Mouse (Mus musculus) liver, embryonic 11.5 days (tissue): ENCODE measurements around the gene Auts2. TPM values are rescaled to one million over a fixed set of nuclear protein-coding genes. Genes with fewer than 3 reads are reported as not detected.

Source experiments
- ATAC-seq: fragments of 200-750 bp; cut with Nextera tagmentation; replicated peaks from 2 replicates; pipeline ENCODE4 v1.8.0; 2017; ENCODE audit warnings: moderate number of reproducible peaks, mild to moderate bottlenecking, moderate TSS enrichment, moderate library complexity; ENCODE audit not compliant: low FRiP score
- DNase-seq: peaks from one replicate; pipeline ENCODE4 v3.0.0-alpha.2; 2017; ENCODE audit warnings: low spot score
- H3K27ac ChIP-seq: fragments of 300-500 bp; sonication (generic); 2 replicates; pipeline ENCODE4 v1.5.1; 2014; ENCODE audit warnings: mild to moderate bottlenecking, low read depth, low read length, control low read depth
- H3K27me3 ChIP-seq: fragments of 300-500 bp; sonication (generic); replicated peaks from 2 replicates; pipeline ENCODE4 v1.6.1; 2014; ENCODE audit warnings: low read length, mixed read lengths; ENCODE audit not compliant: control insufficient read depth, insufficient read depth
- H3K36me3 ChIP-seq: fragments of 300-500 bp; sonication (generic); 2 replicates; pipeline ENCODE4 v1.6.1; 2014; ENCODE audit warnings: mild to moderate bottlenecking, low read length, moderate library complexity, mixed read lengths; ENCODE audit not compliant: control insufficient read depth, insufficient read depth
- H3K4me1 ChIP-seq: fragments of 300-500 bp; sonication (generic); replicated peaks from 2 replicates; pipeline ENCODE4 v1.6.1; 2014; ENCODE audit warnings: low read length, mixed read lengths; ENCODE audit not compliant: control insufficient read depth, insufficient read depth
- H3K4me2 ChIP-seq: fragments of 300-500 bp; sonication (generic); 2 replicates; pipeline ENCODE4 v1.6.1; 2014; ENCODE audit warnings: mild to moderate bottlenecking, control low read depth, moderate library complexity
- H3K4me3 ChIP-seq: fragments of 300-500 bp; sonication (generic); 2 replicates; pipeline ENCODE4 v1.5.1; 2014; ENCODE audit warnings: low read depth, low read length, control low read depth
- H3K9ac ChIP-seq: fragments of 300-500 bp; sonication (generic); 2 replicates; pipeline ENCODE4 v1.6.1; 2014; ENCODE audit warnings: low read depth, low read length, control low read depth
- H3K9me3 ChIP-seq: fragments of 300-500 bp; sonication (generic); 2 replicates; pipeline ENCODE4 v1.6.1; 2016; ENCODE audit warnings: low read length, inconsistent platforms, mixed read lengths; ENCODE audit not compliant: control insufficient read depth
- WGBS: fragments of 180-500 bp; shearing (Covaris S2); extraction: QIAGEN DNeasy Blood & Tissue Kit; methylation state at CpG from one replicate; pipeline ENCODE4 v1.1.7; 2014; 5-methylcytosine and 5-hydroxymethylcytosine counted together
- polyA plus RNA-seq: library from polyadenylated mRNA; unstranded; fragments of >200 nt; fragmentation: Nextera tagmentation; extraction: Ambion mirVana; gene quantifications from 2 replicates; pipeline ENCODE4 v1.2.1, GENCODE M21; 2014

Gene Auts2
- polyA plus RNA-seq, 1 experiment from 2014 or later, result 13.8 TPM

- ATAC-seq, result no peak
- peaks cover 7% of the 10 kb centered on the region for H3K27me3 ChIP-seq
- WGBS, result 73% methylated on average over 15 of the region's 15 CpGs
- no peak overlapping the region for H3K4me2 ChIP-seq
- H3K27ac ChIP-seq, result no peak overlapping the region
- no peaks in the 10 kb centered on the region for H3K36me3 ChIP-seq
- H3K9ac ChIP-seq, result no peak overlapping the region
- no peak for DNase-seq
- H3K9me3 ChIP-seq, result no peaks in the 10 kb centered on the region
- H3K4me3 ChIP-seq, result no peak overlapping the region
- no peaks in the 10 kb centered on the region for H3K4me1 ChIP-seq
Measured at GRCm38 (mm10) chr5:131531744-131532552, 1011.2 kb downstream of the Auts2 start.

- DNase-seq (no peak), ATAC-seq (no peak)
- Histone ChIP-seq H3K4me2 (no peak overlapping the region), H3K9me3 (no peaks in the 10 kb centered on the region), H3K9ac (no peak overlapping the region), H3K27me3 (0 out of 2 replicates have a peak, but pooled peaks cover 2% of the 10 kb centered on the region), H3K4me1 (no peaks in the 10 kb centered on the region), H3K27ac (no peak overlapping the region), H3K4me3 (no peak overlapping the region), H3K36me3 (no peaks in the 10 kb centered on the region)
- 79% methylated on average over 2 of the region's 2 CpGs for WGBS
Measured at GRCm38 (mm10) chr5:131530828-131531227, 1012.3 kb downstream of the Auts2 start.

GRCm38 (mm10) chr5:131526666-131527065, 1016.5 kb downstream of the Auts2 start:
- Histone ChIP-seq H3K27me3 (no peaks in the 10 kb centered on the region), H3K27ac (no peak overlapping the region), H3K4me1 (no peaks in the 10 kb centered on the region), H3K36me3 (no peaks in the 10 kb centered on the region), H3K4me3 (no peak overlapping the region), H3K4me2 (no peak overlapping the region), H3K9me3 (no peaks in the 10 kb centered on the region), H3K9ac (no peak overlapping the region)
- 60% methylated on average over 3 of the region's 3 CpGs for WGBS
- no peak for ATAC-seq
- DNase-seq, result no peak

GRCm38 (mm10) chr5:131524900-131525465, 1018.2 kb downstream of the Auts2 start:
- Histone ChIP-seq H3K4me2 (no peak overlapping the region), H3K36me3 (no peaks in the 10 kb centered on the region), H3K4me1 (no peaks in the 10 kb centered on the region), H3K9me3 (no peaks in the 10 kb centered on the region), H3K27ac (no peak overlapping the region), H3K9ac (no peak overlapping the region), H3K4me3 (no peak overlapping the region), H3K27me3 (no peaks in the 10 kb centered on the region)
- WGBS, result 67% methylated on average over 12 of the region's 12 CpGs
- no peak for DNase-seq
- no peak for ATAC-seq

- no peaks in the 10 kb centered on the region for H3K36me3 ChIP-seq
- H3K9me3 ChIP-seq, result no peaks in the 10 kb centered on the region
- DNase-seq, result no peak
- ATAC-seq, result no peak
- no peak overlapping the region for H3K4me3 ChIP-seq
- H3K4me2 ChIP-seq, result no peak overlapping the region
- H3K4me1 ChIP-seq, result 0 out of 2 replicates have a peak, but pooled peaks cover 6% of the 10 kb centered on the region
- no peak overlapping the region for H3K27ac ChIP-seq
- WGBS, result 80% methylated on average over 3 of the region's 3 CpGs
- no peaks in the 10 kb centered on the region for H3K27me3 ChIP-seq
- H3K9ac ChIP-seq, result no peak overlapping the region
Measured at GRCm38 (mm10) chr5:131519560-131519959, 1023.6 kb downstream of the Auts2 start.

GRCm38 (mm10) chr5:131517677-131518076, 1025.5 kb downstream of the Auts2 start:
- DNase-seq, result no peak
- no peak overlapping the region for H3K27ac ChIP-seq
- H3K9me3 ChIP-seq, result no peaks in the 10 kb centered on the region
- no peaks in the 10 kb centered on the region for H3K27me3 ChIP-seq
- H3K4me1 ChIP-seq, result 0 out of 2 replicates have a peak, but pooled peaks cover 6% of the 10 kb centered on the region
- no peaks in the 10 kb centered on the region for H3K36me3 ChIP-seq
- H3K4me2 ChIP-seq, result no peak overlapping the region
- no peak for ATAC-seq
- 50% methylated on average over 4 of the region's 4 CpGs for WGBS
- no peak overlapping the region for H3K9ac ChIP-seq
- no peak overlapping the region for H3K4me3 ChIP-seq

- 35% methylated on average over 14 of the region's 14 CpGs for WGBS
- Histone ChIP-seq H3K27me3 (no peaks in the 10 kb centered on the region), H3K4me3 (no peak overlapping the region), H3K27ac (no peak overlapping the region), H3K4me1 (0 out of 2 replicates have a peak, but pooled peaks cover 6% of the 10 kb centered on the region), H3K9me3 (no peaks in the 10 kb centered on the region), H3K9ac (no peak overlapping the region), H3K4me2 (no peak overlapping the region), H3K36me3 (no peaks in the 10 kb centered on the region)
- DNase-seq (no peak), ATAC-seq (no peak)
Measured at GRCm38 (mm10) chr5:131515707-131516407, 1027.3 kb downstream of the Auts2 start.

- DNase-seq (no peak), ATAC-seq (no peak)
- 73% methylated on average over 3 of the region's 3 CpGs for WGBS
- no peak overlapping the region for H3K27ac ChIP-seq
- no peak overlapping the region for H3K4me2 ChIP-seq
- H3K36me3 ChIP-seq, result no peaks in the 10 kb centered on the region
- H3K9me3 ChIP-seq, result no peaks in the 10 kb centered on the region
- H3K4me3 ChIP-seq, result no peak overlapping the region
- H3K4me1 ChIP-seq, result peaks cover 6% of the 10 kb centered on the region; the same call in 1 of the 2 replicates
- no peak overlapping the region for H3K9ac ChIP-seq
- no peaks in the 10 kb centered on the region for H3K27me3 ChIP-seq
Measured at GRCm38 (mm10) chr5:131513753-131514152, 1029.4 kb downstream of the Auts2 start.
